Mouse (Mus musculus) A20 (cell line): ENCODE measurements around the gene Rps15.

Experiments used
- DNase-seq: peaks from one replicate; pipeline ENCODE4 v3.0.0-alpha.2; 2011; ENCODE audit warnings: low read depth, low spot score

Rps15 gene

GRCm38 (mm10) chr10:80288657-80289056, 3.6 kb upstream of the Rps15 start:
- DNase-seq, result no peak

GRCm38 (mm10) chr10:80293325-80293724, 1.1 kb downstream of the Rps15 start:
- DNase-seq, result peak; percentile 43

GRCm38 (mm10) chr10:80294311-80294710, 2.1 kb downstream of the Rps15 start:
- DNase-seq, result no peak

GRCm38 (mm10) chr10:80294788-80295303, 2.6 kb downstream of the Rps15 start:
- peak; percentile 46 for DNase-seq

GRCm38 (mm10) chr10:80295618-80296425, 3.6 kb downstream of the Rps15 start, which contains the start of gene Apc2:
Gene Apc2, plus strand, starts transcription at chr10:80295977.
- DNase-seq, result peak; percentile 74

- DNase-seq, result no peak
These were observed 4.6 kb downstream of the Rps15 start for GRCm38 (mm10) chr10:80296824-80297223.

GRCm38 (mm10) chr10:80297526-80298133, 5.4 kb downstream of the Rps15 start:
- no peak for DNase-seq

GRCm38 (mm10) chr10:80298571-80299281, 6.5 kb downstream of the Rps15 start:
- DNase-seq, result no peak

- no peak for DNase-seq
These were observed 7.0 kb downstream of the Rps15 start for GRCm38 (mm10) chr10:80299301-80299700.

GRCm38 (mm10) chr10:80299824-80300223, 7.6 kb downstream of the Rps15 start:
- no peak for DNase-seq

GRCm38 (mm10) chr10:80300672-80301181, 8.5 kb downstream of the Rps15 start:
- no peak for DNase-seq

GRCm38 (mm10) chr10:80301256-80302081, 9.2 kb downstream of the Rps15 start:
- no peak for DNase-seq

GRCm38 (mm10) chr10:80302082-80302355, 9.8 kb downstream of the Rps15 start:
- no peak for DNase-seq

- DNase-seq, result no peak
These were observed 10.2 kb downstream of the Rps15 start for GRCm38 (mm10) chr10:80302471-80302881.

- no peak for DNase-seq
These were observed 12.2 kb downstream of the Rps15 start for GRCm38 (mm10) chr10:80304458-80304857.

GRCm38 (mm10) chr10:80304862-80305261, 12.6 kb downstream of the Rps15 start:
- peak; percentile 90 for DNase-seq

GRCm38 (mm10) chr10:80311560-80311959, 19.3 kb downstream of the Rps15 start:
- no peak for DNase-seq

- no peak for DNase-seq
These were observed 20.6 kb downstream of the Rps15 start for GRCm38 (mm10) chr10:80312586-80313504.

- DNase-seq, result no peak
These were observed 21.5 kb downstream of the Rps15 start for GRCm38 (mm10) chr10:80313627-80314201.

- no peak for DNase-seq
These were observed 22.3 kb downstream of the Rps15 start for GRCm38 (mm10) chr10:80314494-80315001.
